9 mouse cellular contexts compared by ENCODE assay signal in the genomic region with DNA sequence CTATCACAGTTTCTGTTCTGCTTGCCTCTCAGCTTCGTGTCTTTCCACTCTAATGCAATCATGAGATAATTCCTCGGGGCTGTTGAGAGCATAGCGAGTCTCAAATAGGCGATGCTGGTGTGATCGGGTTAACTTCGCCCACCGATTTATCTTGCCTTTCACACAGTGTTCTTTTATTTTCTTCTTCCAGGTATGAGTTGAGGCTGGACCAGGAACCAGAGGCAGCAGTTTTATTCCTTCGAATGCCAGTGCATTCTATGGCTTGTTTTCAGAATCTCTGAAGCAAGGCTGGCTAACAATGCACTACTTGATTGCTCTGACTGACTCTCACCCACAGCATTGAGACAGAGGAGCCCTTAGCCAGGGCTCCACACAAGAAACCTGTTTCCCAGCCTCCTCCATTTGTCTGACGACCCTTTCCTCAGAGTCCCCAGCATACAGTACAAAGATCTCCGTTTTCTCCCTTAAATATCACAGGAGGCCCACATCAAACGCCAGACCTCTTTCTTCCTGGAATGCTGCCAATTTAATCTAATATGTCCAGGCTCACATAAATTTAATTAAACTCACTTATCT.
DNase-seq lines count a peak whose midpoint lies in the region; ATAC-seq and TF ChIP-seq lines count a peak whose summit lies in the region.
"Had no signal": no experiment of that assay in that cellular context is flagged by ENCODE, and none has a peak within 500 bp of the region (broad histone marks: within the 10 kb centered on the region; RNA-seq: fewer than 3 reads in every experiment).

No protein-coding gene starts in this region.

- H3K4me1 ChIP-seq in ES-E14 (ENCODE audit: control insufficient read depth in 2 of 2, insufficient read depth in 2 of 2, low read length in 2 of 2, poor library complexity in 1 of 2) = peaks cover 12 to 23% of the 10 kb centered on the region in 2 experiments
- peaks cover 11% of the 10 kb centered on the region for H3K4me1 ChIP-seq in hindbrain, embryonic 11.5 days (replicated peaks; ENCODE audit: control insufficient read depth, insufficient read depth, low read length)

- no peak for DNase-seq in gastrocnemius, adult 2 months
- DNase-seq in gastrocnemius, adult 18-20 months (ENCODE audit: low spot score) = no peak
- DNase-seq in ES-E14 (ENCODE audit: low read depth, low spot score) = no peak
- DNase-seq in hindbrain, embryonic 11.5 days (ENCODE audit: low spot score) = peak; percentile 35
- no peak for DNase-seq in left cerebral cortex, adult 9 months (ENCODE audit: low spot score in 2 of 2)
- no peak for DNase-seq in thymus, postnatal 36 days
- DNase-seq: gastrocnemius, postnatal 10 days had no signal

- in situ Hi-C loops in ES-E14 (cut with MboI; ENCODE audit: low sequenced_read_pairs in 2 of 2, unreplicated experiment in 2 of 2) = no loop called here

- H3K4me2 ChIP-seq in hindbrain, embryonic 11.5 days (replicated peaks; ENCODE audit: low read depth, low read length) = peak overlapping the region; percentile 39

- peak overlapping the region; percentile 49; the same call in 1 of the 2 replicates for H3K27ac ChIP-seq in gastrocnemius, adult 2 months
- peak overlapping the region; percentile 66 for H3K27ac ChIP-seq in ES-E14 (ENCODE audit: insufficient read depth, low read depth, low read length, poor library complexity, severe bottlenecking)
- H3K27ac ChIP-seq in hindbrain, embryonic 11.5 days (ENCODE audit: low read depth, low read length) = peak overlapping the region; percentile 42; the same call in 1 of the 2 replicates

- no peaks in the 10 kb centered on the region for H3K36me3 ChIP-seq in ES-E14 (ENCODE audit: control insufficient read depth, insufficient read depth, low read length, poor library complexity, severe bottlenecking)
- no peaks in the 10 kb centered on the region for H3K36me3 ChIP-seq in hindbrain, embryonic 11.5 days (ENCODE audit: control insufficient read depth, insufficient read depth, low read length)

- no peaks in the 10 kb centered on the region for H3K27me3 ChIP-seq in hindbrain, embryonic 11.5 days (ENCODE audit: control insufficient read depth, insufficient read depth, low read length)

- no peak for ATAC-seq in hindbrain, embryonic 11.5 days (ENCODE audit: low FRiP score)
- ATAC-seq in megakaryocyte progenitor cell, adult 5-6 weeks (replicated peaks; ENCODE audit: poor library complexity) = peak; percentile 47; the same call in 1 of the 2 replicates
- no peak for ATAC-seq in CD4-positive, CD25-positive, alpha-beta regulatory T cell, adult 4 months

- TF ChIP-seq CTCF in gastrocnemius, adult 2 months (IDR thresholded peaks at IDR 0.05) = no peak

- H3K9ac ChIP-seq in ES-E14 (ENCODE audit: insufficient read depth, low read depth, low read length, poor library complexity, severe bottlenecking) = peak overlapping the region; percentile 67; the same call in 1 of the 2 replicates
- peak overlapping the region; percentile 32; the same call in 1 of the 2 replicates for H3K9ac ChIP-seq in hindbrain, embryonic 11.5 days (ENCODE audit: low read depth, low read length)

- intact Hi-C loops in gastrocnemius, adult 2 months (cut with DNase I) = no loop called here

- no peak overlapping the region for H3K4me3 ChIP-seq in gastrocnemius, adult 2 months
- peak overlapping the region; percentile 55 to 69 for H3K4me3 ChIP-seq in ES-E14 (ENCODE audit: insufficient read depth in 1 of 2, low read depth in 1 of 2, low read length in 2 of 2, poor library complexity in 1 of 2, severe bottlenecking in 1 of 2)
- H3K4me3 ChIP-seq in hindbrain, embryonic 11.5 days (ENCODE audit: low read depth, low read length) = no peak overlapping the region

- 21% methylated on average over 11 of the region's 11 CpGs for WGBS in hindbrain, embryonic 11.5 days

- H3K9me3 ChIP-seq in ES-E14 (ENCODE audit: control insufficient read depth, insufficient read depth, low read depth, low read length) = no peaks in the 10 kb centered on the region
- H3K9me3 ChIP-seq in hindbrain, embryonic 11.5 days (ENCODE audit: control insufficient read depth, low read length) = no peaks in the 10 kb centered on the region

TF ChIP-seq in ES-E14, 5 proteins besides CTCF, POLR2A, EP300 and RAD21:
- TF ChIP-seq CHD2 (IDR thresholded peaks at IDR 0.05; ENCODE audit: low read depth, low read length) (no peak), MAFK (IDR thresholded peaks at IDR 0.05; ENCODE audit: insufficient read depth, low read depth, low read length) (no peak), ZC3H11A (IDR thresholded peaks at IDR 0.05; ENCODE audit: borderline replicate concordance, low read depth, low read length) (no peak)

Comparison
In these comparisons a context has a peak if more than half of its experiments do, and no peak if none do; other contexts are left out.
1. H3K4me3 ChIP-seq: peak in ES-E14 (2 of 2); none in gastrocnemius, adult 2 months (single experiment) and hindbrain, embryonic 11.5 days (single experiment).
2. Peak in every context shown above with its lines, with median percentiles within 50 percentile points of each other: H3K27ac ChIP-seq.